Mouse (Mus musculus): Measurements from ENCODE around the gene Vamp9.

GRCm38 (mm10) chr5:99868286-99868685 lies 37.8 kb upstream of the Vamp9 start:
- TF ChIP-seq CTCF (IDR thresholded peaks at IDR 0.05; ENCODE audit: control insufficient read depth, insufficient read depth, insufficient read length) = no peak
- no peak for TF ChIP-seq MAX (IDR thresholded peaks at IDR 0.05)
